Comparison of ENCODE assay signal across 11 mouse cellular contexts in the genomic region with DNA sequence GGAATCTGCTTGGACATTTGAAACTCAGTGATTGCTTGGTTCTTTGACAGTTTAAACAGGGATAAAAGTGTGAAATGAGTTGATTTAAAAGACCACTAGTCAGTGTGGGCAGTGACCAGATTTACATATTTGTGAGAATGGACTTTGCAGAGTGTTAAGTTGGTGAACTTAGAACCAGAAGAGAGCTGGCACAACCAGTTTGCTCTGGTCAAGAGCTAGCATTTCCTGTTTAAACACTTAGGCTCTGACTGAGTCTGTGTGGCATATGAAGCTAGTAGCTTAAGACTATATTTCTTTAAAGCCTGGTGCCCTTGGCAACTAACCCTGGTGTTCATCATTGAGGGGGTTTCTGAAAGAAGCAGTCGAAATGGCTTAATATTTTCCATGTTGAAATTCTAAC. TPM values are rescaled to one million over a fixed set of nuclear protein-coding genes. Genes with fewer than 3 reads are reported as not detected.
DNase-seq lines count a peak whose midpoint lies in the region; ATAC-seq and TF ChIP-seq lines count a peak whose summit lies in the region.
"Had no signal": no experiment of that assay in that cellular context is flagged by ENCODE, and none has a peak within 500 bp of the region (broad histone marks: within the 10 kb centered on the region; RNA-seq: fewer than 3 reads in every experiment).

No protein-coding gene starts in this region.

- H3K9ac ChIP-seq in forebrain, postnatal 0 days = peak overlapping the region; percentile 14; the same call in 1 of the 2 replicates
- no peak overlapping the region for H3K9ac ChIP-seq in stomach, embryonic 14.5 days (replicated peaks; ENCODE audit: low read depth, low read length)

- peaks cover 20% of the 10 kb centered on the region for H3K4me1 ChIP-seq in forebrain, postnatal 0 days (ENCODE audit: insufficient read depth)
- peaks cover 3% of the 10 kb centered on the region; the same call in 1 of the 2 replicates for H3K4me1 ChIP-seq in stomach, embryonic 14.5 days (ENCODE audit: control insufficient read depth, insufficient read depth, low read length)

- peak; percentile 48 for DNase-seq in lung, postnatal 36 days
- no peak for DNase-seq in lung, postnatal 14 days
- no peak for DNase-seq in forebrain, postnatal 0 days
- peak; percentile 50 for DNase-seq in kidney, postnatal 14 days
- no peak for DNase-seq in left cerebral cortex, adult 2 months (ENCODE audit: extremely low spot score in 1 of 2, low spot score in 2 of 2)
- DNase-seq in gastrocnemius, postnatal 4 days (ENCODE audit: low spot score in 2 of 2) = no peak
- no peak for DNase-seq in left cerebral cortex, postnatal 25 days (ENCODE audit: low spot score in 2 of 2)
- DNase-seq: right cerebral cortex, postnatal 25 days had no signal

- no peak for ATAC-seq in forebrain, postnatal 0 days
- no peak for ATAC-seq in stomach, embryonic 14.5 days (ENCODE audit: insufficient number of reproducible peaks, insufficient read depth, low FRiP score, low read depth)

- no peaks in the 10 kb centered on the region for H3K27me3 ChIP-seq in forebrain, postnatal 0 days (ENCODE audit: insufficient read depth, low read length)
- no peaks in the 10 kb centered on the region for H3K27me3 ChIP-seq in stomach, embryonic 14.5 days (ENCODE audit: control insufficient read depth, insufficient read depth, low read length)

- H3K9me3 ChIP-seq in forebrain, postnatal 0 days (ENCODE audit: low read length) = no peaks in the 10 kb centered on the region
- H3K9me3 ChIP-seq in stomach, embryonic 14.5 days (ENCODE audit: control insufficient read depth, low read depth, low read length) = no peaks in the 10 kb centered on the region

- intact Hi-C loops in left cerebral cortex, adult 2 months (cut with DNase I) = loop anchor here (10.0 kb wide), 1 partner anchor 827 kb away; no protein-coding TSS in a partner anchor
- intact Hi-C loops in left cerebral cortex, postnatal 25 days (cut with DNase I) = no loop called here

- H3K36me3 ChIP-seq in forebrain, postnatal 0 days (ENCODE audit: insufficient read depth) = peaks cover 19% of the 10 kb centered on the region; the same call in 1 of the 2 replicates
- H3K36me3 ChIP-seq in stomach, embryonic 14.5 days (ENCODE audit: control insufficient read depth, insufficient read depth, low read length) = no peaks in the 10 kb centered on the region

- peak overlapping the region; percentile 74 for H3K4me2 ChIP-seq in forebrain, postnatal 0 days (ENCODE audit: low read depth)
- peak overlapping the region; percentile 67 for H3K4me2 ChIP-seq in stomach, embryonic 14.5 days (replicated peaks; ENCODE audit: low read depth, low read length)

- peak overlapping the region; percentile 68; the same call in 1 of the 2 replicates for H3K4me3 ChIP-seq in forebrain, postnatal 0 days (ENCODE audit: low read depth, low read length)
- no peak overlapping the region for H3K4me3 ChIP-seq in stomach, embryonic 14.5 days (ENCODE audit: low read depth, low read length)
- no peak overlapping the region for H3K4me3 ChIP-seq in left cerebral cortex, adult 2 months
- H3K4me3 ChIP-seq: megakaryocyte, embryonic 14.5 days had no signal

- TF ChIP-seq CTCF in forebrain, postnatal 0 days (IDR thresholded peaks at IDR 0.05; ENCODE audit: low read depth) = no peak
- no peak for TF ChIP-seq CTCF in left cerebral cortex, adult 2 months (IDR thresholded peaks at IDR 0.05)

- 77% methylated on average over 1 of the region's 1 CpGs for WGBS in forebrain, postnatal 0 days
- WGBS in stomach, embryonic 14.5 days = 78% methylated on average over 1 of the region's 1 CpGs

- no peak overlapping the region for H3K27ac ChIP-seq in forebrain, postnatal 0 days (ENCODE audit: low read depth, low read length)
- no peak overlapping the region for H3K27ac ChIP-seq in stomach, embryonic 14.5 days (ENCODE audit: low read length)
- H3K27ac ChIP-seq in left cerebral cortex, adult 2 months = no peak overlapping the region

RNA-seq across cellular contexts. Expression of a gene that starts 1.4 kb away (rescaled TPM):
- total RNA-seq in forebrain, postnatal 0 days (2014; rRNA removed) = 14.6 and 18.2 TPM in 2 replicates
- 13.2 and 15.0 TPM in 2 replicates for polyA plus RNA-seq in forebrain, postnatal 0 days (2015; fragmentation: Nextera tagmentation; extraction: Ambion mirVana)
- 17.3 and 23.7 TPM in 2 replicates for polyA plus RNA-seq in stomach, embryonic 14.5 days (2014; fragmentation: Nextera tagmentation; extraction: Ambion mirVana)
- total RNA-seq in left cerebral cortex, adult 2 months (2021) = 10 to 100 TPM; 26.9 to 31.0 TPM
- total RNA-seq in gastrocnemius, postnatal 4 days (2021) = 10 to 100 TPM; 17.1 to 20.8 TPM
- total RNA-seq in left cerebral cortex, postnatal 25 days (2021) = 10 to 100 TPM; 24.1 to 24.7 TPM
- total RNA-seq: MEL had no signal

RNA-seq across cellular contexts. Expression of a gene that starts 11.1 kb away (rescaled TPM):
- total RNA-seq in forebrain, postnatal 0 days (2014; rRNA removed) = 2,036 and 2,577 TPM in 2 replicates
- polyA plus RNA-seq in forebrain, postnatal 0 days (2015; fragmentation: Nextera tagmentation; extraction: Ambion mirVana) = 134 and 170 TPM in 2 replicates
- polyA plus RNA-seq in stomach, embryonic 14.5 days (2014; fragmentation: Nextera tagmentation; extraction: Ambion mirVana) = 247 and 248 TPM in 2 replicates
- 100 to 1,000 TPM; 169 to 225 TPM for total RNA-seq in left cerebral cortex, adult 2 months (2021)
- 100 to 1,000 TPM; 472 to 555 TPM for total RNA-seq in gastrocnemius, postnatal 4 days (2021)
- total RNA-seq in left cerebral cortex, postnatal 25 days (2021) = 100 to 1,000 TPM; 181 to 221 TPM

RNA-seq across cellular contexts. Expression of a gene that starts 53.1 kb away (rescaled TPM):
- 0.10 TPM in 1 of 2 replicates, not detected in the other for total RNA-seq in forebrain, postnatal 0 days (2014; rRNA removed)
- polyA plus RNA-seq in forebrain, postnatal 0 days (2015; fragmentation: Nextera tagmentation; extraction: Ambion mirVana) = 0.10 TPM in 1 of 2 replicates, not detected in the other
- 0.27 TPM in 1 of 2 replicates, not detected in the other for polyA plus RNA-seq in stomach, embryonic 14.5 days (2014; fragmentation: Nextera tagmentation; extraction: Ambion mirVana)
- not detected for total RNA-seq in left cerebral cortex, adult 2 months (2021)
- total RNA-seq in gastrocnemius, postnatal 4 days (2021) = under 1 TPM; 0.25 to 0.62 TPM
- under 1 TPM in 1 of 2 experiments, not detected in 1; 0.25 TPM for total RNA-seq in left cerebral cortex, postnatal 25 days (2021)
- total RNA-seq: MEL had no signal

Comparison
In these comparisons a context has a peak if more than half of its experiments do, and no peak if none do; other contexts are left out.
1. DNase-seq: peak in lung, postnatal 36 days (single experiment) and kidney, postnatal 14 days (single experiment); none in lung, postnatal 14 days (single experiment), forebrain, postnatal 0 days (single experiment), left cerebral cortex, adult 2 months (0 of 2), gastrocnemius, postnatal 4 days (0 of 2) and left cerebral cortex, postnatal 25 days (0 of 2).